Mouse (Mus musculus) adrenal gland, postnatal 4 days (tissue): ENCODE data around the gene Gm11444. TPM values are rescaled to one million over a fixed set of nuclear protein-coding genes. Genes with fewer than 3 reads are reported as not detected.

ENCODE experiments used
- DNase-seq, 2 experiments: peaks; one replicate each; pipeline ENCODE4 v3.0.0; 2021 to 2022; ENCODE audit warnings: low spot score in 2 of 2, mixed read lengths in 2 of 2
- total RNA-seq, 2 experiments: library from RNA; stranded (reverse); gene quantifications; 2 replicates each; pipeline ENCODE4 v1.2.3; 2021

Gm11444 gene
- total RNA-seq, 2 experiments from 2014 or later: not detected

DNA sequence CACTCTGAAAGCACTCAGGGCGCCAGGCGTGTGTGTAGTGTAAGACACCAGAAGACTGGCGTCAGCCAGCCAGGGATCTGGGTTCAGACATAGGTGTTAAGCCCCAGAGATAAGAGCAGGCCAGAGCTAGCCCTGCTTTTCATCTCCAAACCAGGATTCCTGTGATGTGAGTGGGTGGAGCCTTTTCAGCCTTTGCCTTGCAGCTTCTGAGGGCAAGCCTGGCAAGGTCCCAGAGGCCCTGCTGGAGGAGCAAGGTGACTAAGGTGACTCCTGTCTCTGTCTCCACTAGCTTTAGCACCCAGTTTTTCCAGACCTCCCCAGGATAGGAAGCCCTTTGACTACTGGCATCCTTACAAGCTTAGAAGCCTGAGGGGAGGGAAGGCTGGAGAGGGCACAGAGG is 31.7 kb downstream of the Gm11444 start:
- DNase-seq: no peak

DNA sequence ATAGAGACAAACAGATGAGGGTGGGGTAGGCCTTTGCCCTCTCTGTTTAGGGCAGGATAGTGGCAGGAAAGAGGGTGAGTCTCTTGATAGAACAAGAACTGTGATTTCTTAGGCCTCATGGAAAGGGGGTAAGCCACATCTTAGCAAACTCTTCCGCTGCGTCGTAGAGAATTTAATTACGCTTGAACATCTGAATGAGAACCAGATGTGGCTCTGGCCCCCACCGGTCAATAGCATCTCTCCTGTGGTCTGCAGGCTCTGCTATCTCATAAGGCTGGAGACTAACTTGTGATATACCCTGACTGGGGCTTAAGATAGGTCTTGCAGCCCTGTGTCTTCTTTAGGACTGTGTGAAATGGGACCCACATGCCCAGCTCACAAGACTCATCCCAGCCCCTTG is 33.7 kb downstream of the Gm11444 start:
- no peak for DNase-seq

- no peak for DNase-seq
Measured at GRCm38 (mm10) chr11:85814678-85815077, 35.5 kb downstream of the Gm11444 start.

GRCm38 (mm10) chr11:85812201-85812966 is 37.7 kb downstream of the Gm11444 start:
- no peak for DNase-seq

DNA sequence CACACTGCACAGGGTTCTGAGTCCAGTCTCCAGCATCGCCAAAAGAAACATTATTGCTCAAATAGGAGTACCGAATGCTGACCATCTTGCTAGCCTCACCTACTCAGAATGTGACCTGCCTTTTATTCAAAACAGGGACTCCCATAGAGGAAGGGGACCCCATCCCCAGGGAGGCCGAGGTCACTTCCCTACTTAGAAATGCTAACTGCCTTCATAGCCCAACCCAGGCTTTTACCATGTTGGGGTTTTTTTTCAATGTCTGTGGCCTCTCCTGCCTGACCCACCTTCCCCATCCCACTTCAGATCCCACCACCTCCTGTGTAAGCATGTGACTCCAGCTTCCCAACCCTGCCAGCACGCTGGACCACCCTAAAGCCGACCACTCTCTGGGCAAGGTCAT is 38.5 kb downstream of the Gm11444 start:
- no peak for DNase-seq

- no peak for DNase-seq
Measured at GRCm38 (mm10) chr11:85811229-85811628, 38.9 kb downstream of the Gm11444 start.

- no peak for DNase-seq
Measured at GRCm38 (mm10) chr11:85807353-85807752, 42.8 kb downstream of the Gm11444 start.

DNA sequence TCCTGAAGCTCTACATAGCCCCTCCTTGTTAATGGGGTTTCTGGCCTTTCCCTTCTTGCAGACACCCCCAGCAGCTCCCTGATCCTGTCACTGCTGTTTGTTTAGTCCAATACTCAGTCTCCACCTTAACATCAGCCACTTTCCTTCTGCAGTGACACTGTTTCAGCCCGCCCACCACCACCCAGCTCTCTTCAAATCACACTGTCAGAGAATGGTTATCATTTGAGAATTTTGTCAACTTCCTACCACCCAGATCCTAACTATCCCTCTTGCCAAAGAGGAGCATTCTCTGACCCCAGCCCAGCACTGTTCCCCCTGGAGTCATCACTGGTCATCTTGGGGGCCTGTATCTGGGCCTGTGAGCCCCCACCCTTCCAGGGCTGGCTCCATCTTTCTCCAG is 44.4 kb downstream of the Gm11444 start:
- DNase-seq: no peak

DNA sequence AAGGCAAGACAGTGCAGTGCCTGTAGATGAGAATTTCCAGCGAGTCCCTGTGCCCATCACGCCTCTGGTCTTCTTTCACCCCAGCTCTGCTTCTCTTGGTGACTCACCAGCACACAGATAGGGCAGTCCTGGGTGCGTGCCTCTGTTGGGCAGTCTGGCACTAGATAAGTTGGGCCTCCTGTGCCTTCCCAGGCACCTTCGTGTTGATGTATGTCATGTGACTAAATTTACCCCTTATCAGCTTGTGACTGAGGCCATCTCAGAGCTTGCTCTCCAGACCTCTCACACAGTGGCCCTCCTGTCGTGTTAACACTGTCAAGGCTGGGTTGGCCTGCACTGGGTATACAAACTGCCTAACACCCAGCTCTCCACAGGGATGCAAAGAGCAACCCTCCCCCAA is 46.1 kb downstream of the Gm11444 start:
- no peak for DNase-seq

DNA sequence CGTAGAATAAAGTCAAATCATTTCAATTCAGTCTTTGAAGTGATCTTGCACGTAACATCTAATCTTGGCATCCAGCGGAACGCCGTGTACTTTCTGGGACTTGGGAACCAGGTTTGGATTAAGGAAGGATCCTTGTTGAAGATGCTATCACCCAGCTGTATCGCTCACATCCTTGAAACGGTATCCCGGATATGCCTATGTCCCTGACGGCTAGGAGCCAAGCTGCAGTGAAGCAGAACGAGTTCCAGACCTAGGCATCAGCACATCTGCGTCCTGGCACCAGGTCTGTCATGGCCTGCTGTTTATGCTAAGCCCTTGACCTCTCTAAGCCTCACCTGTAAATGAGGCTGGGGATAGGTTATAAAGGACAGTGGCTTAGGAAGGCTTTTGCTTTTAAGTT is 49.8 kb downstream of the Gm11444 start:
- DNase-seq: no peak

- DNase-seq: no peak
Measured at GRCm38 (mm10) chr11:85799856-85800255, 50.3 kb downstream of the Gm11444 start.

DNA sequence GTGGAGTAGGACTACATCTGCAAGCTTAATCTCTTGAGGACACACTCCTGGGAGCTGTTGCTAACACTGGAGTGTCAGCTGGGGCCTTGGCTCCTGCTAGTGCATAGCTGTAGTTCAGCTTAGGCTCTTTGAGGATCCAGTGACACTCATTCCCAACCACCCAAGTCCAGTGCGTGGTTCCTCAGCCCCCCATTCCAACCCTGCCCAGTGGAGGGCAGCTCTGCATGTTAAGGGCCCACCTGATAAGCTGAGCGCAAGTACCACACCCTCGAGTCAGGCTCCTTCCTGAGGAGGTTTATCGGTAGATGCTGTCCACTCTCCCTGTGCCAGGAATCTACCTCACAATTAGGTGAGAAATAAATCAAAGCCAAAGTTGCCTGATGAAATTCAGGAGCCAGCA is 50.7 kb downstream of the Gm11444 start:
- DNase-seq: no peak

Other genes with a start within 250 kb of the Gm11444 start
- 10 to 100 TPM; 63.3 TPM for gene Tbx2, start 17.8 kb downstream of the Gm11444 start, total RNA-seq
- not detected for gene Tbx4, start 36.1 kb upstream of the Gm11444 start, total RNA-seq